Mouse (Mus musculus) MEL (cell line): ENCODE results near the gene Tfdp2. TPM values are rescaled to one million over a fixed set of nuclear protein-coding genes. Genes with fewer than 3 reads are reported as not detected.

Source experiments
- DNase-seq: peaks from one replicate; pipeline ENCODE4 v3.0.0; 2011; ENCODE audit warnings: low read depth, low spot score
- H3K27ac ChIP-seq: 2 replicates; pipeline ENCODE4 v1.5.1; 2012; ENCODE audit warnings: low read depth, mild to moderate bottlenecking, control low read depth, low read length, moderate library complexity; ENCODE audit not compliant: control insufficient read depth
- H3K27me3 ChIP-seq, 2 experiments: fragments of 150-350 bp in 1 of 2; sonication (generic) in 1 of 2; 2 replicates each; pipeline ENCODE4 v1.6.1; 2012; ENCODE audit warnings: low read length in 2 of 2, mild to moderate bottlenecking in 2 of 2, improper control_type of control experiment in 1 of 2, moderate library complexity in 1 of 2; ENCODE audit not compliant: insufficient read depth in 2 of 2, control insufficient read depth in 1 of 2
- H3K36me3 ChIP-seq, 2 experiments: 2 replicates each; pipeline ENCODE4 v1.6.1; 2012 to 2014; ENCODE audit warnings: low read length in 2 of 2, improper control_type of control experiment in 1 of 2, inconsistent platforms in 1 of 2, mild to moderate bottlenecking in 1 of 2; ENCODE audit not compliant: insufficient read depth in 2 of 2, control insufficient read depth in 1 of 2
- H3K4me1 ChIP-seq, 2 experiments: fragments of 150-350 bp in 1 of 2; sonication (generic) in 1 of 2; 2 replicates each; pipeline ENCODE4 v1.6.1; 2012; ENCODE audit warnings: low read length in 2 of 2, improper control_type of control experiment in 1 of 2, mild to moderate bottlenecking in 1 of 2; ENCODE audit not compliant: insufficient read depth in 2 of 2, control insufficient read depth in 1 of 2
- H3K4me3 ChIP-seq, 2 experiments: fragments of 150-350 bp in 1 of 2; sonication (generic) in 1 of 2; 2 replicates each; pipeline ENCODE4 v1.5.1; 2012; ENCODE audit warnings: low read depth in 2 of 2, low read length in 2 of 2, mild to moderate bottlenecking in 2 of 2, moderate library complexity in 2 of 2, control low read depth in 1 of 2, improper control_type of control experiment in 1 of 2; ENCODE audit not compliant: control insufficient read depth in 1 of 2, insufficient read depth in 1 of 2
- H3K79me2 ChIP-seq: 2 replicates; pipeline ENCODE4 v1.6.1; 2012; ENCODE audit warnings: mild to moderate bottlenecking, low read length, moderate library complexity; ENCODE audit not compliant: control insufficient read depth, poor library complexity, insufficient read depth
- H3K9ac ChIP-seq: 2 replicates; pipeline ENCODE4 v1.6.1; 2012; ENCODE audit warnings: low read depth, mild to moderate bottlenecking, control low read depth, low read length, moderate library complexity; ENCODE audit not compliant: control insufficient read depth, poor library complexity, severe bottlenecking
- H3K9me3 ChIP-seq: fragments of 150-350 bp; sonication (generic); replicated peaks from 2 replicates; pipeline ENCODE4 v1.6.1; 2012; ENCODE audit warnings: mild to moderate bottlenecking, low read length, improper control_type of control experiment, moderate library complexity; ENCODE audit not compliant: insufficient read depth
- BHLHE40 ChIP-seq: IDR thresholded peaks from 2 replicates; pipeline ENCODE4 v1.6.1; 2012; ENCODE audit warnings: low read depth, mild to moderate bottlenecking, inconsistent platforms, low read length, improper control_type of control experiment, borderline replicate concordance
- CTCF ChIP-seq, 3 experiments: IDR thresholded peaks in 2 of 3; conservative IDR thresholded peaks in 1 of 3; 2 replicates each; pipeline ENCODE4 v1.5.1; 2011 to 2012; ENCODE audit warnings: low read length in 3 of 3, low read depth in 2 of 3, mild to moderate bottlenecking in 2 of 3, improper control_type of control experiment in 1 of 3, inconsistent platforms in 1 of 3, mixed read lengths in 1 of 3, moderate library complexity in 1 of 3; ENCODE audit not compliant: control insufficient read depth in 1 of 3, insufficient read depth in 1 of 3, poor library complexity in 1 of 3, severe bottlenecking in 1 of 3
- ELF1 ChIP-seq: IDR thresholded peaks from 2 replicates; pipeline ENCODE4 v1.6.1; 2014; ENCODE audit warnings: low read depth, mild to moderate bottlenecking, inconsistent platforms, low read length, improper control_type of control experiment, moderate library complexity
- EP300 ChIP-seq, 2 experiments: IDR thresholded peaks; 2 replicates each; pipeline ENCODE4 v1.6.1; 2011; ENCODE audit warnings: improper control_type of control experiment in 2 of 2, low read length in 2 of 2, low read depth in 1 of 2, mild to moderate bottlenecking in 1 of 2
- GABPA ChIP-seq: IDR thresholded peaks from 2 replicates; pipeline ENCODE4 v1.6.1; 2012; ENCODE audit warnings: low read depth, mild to moderate bottlenecking, inconsistent platforms, low read length, improper control_type of control experiment, moderate library complexity
- GATA1 ChIP-seq: IDR thresholded peaks from 2 replicates; pipeline ENCODE4 v1.6.1; 2011; ENCODE audit warnings: low read depth, low read length, improper control_type of control experiment
- JUND ChIP-seq: IDR thresholded peaks from 2 replicates; pipeline ENCODE4 v1.6.1; 2011; ENCODE audit warnings: low read depth, mild to moderate bottlenecking, improper control_type of control experiment, low read length
- KAT2A ChIP-seq: conservative IDR thresholded peaks from 2 replicates; pipeline ENCODE4 v1.6.1; 2012; ENCODE audit warnings: low read depth, low read length, improper control_type of control experiment, inconsistent platforms
- MAFK ChIP-seq: IDR thresholded peaks from 2 replicates; pipeline ENCODE4 v1.6.1; 2011; ENCODE audit warnings: low read depth, mild to moderate bottlenecking, low read length, improper control_type of control experiment, borderline replicate concordance
- MAX ChIP-seq: IDR thresholded peaks from 2 replicates; pipeline ENCODE4 v1.6.1; 2011; ENCODE audit warnings: low read length, improper control_type of control experiment
- MAZ ChIP-seq: IDR thresholded peaks from 2 replicates; pipeline ENCODE4 v1.6.1; 2012; ENCODE audit warnings: low read depth, mild to moderate bottlenecking, inconsistent platforms, low read length, improper control_type of control experiment
- MEF2A ChIP-seq: IDR thresholded peaks from 2 replicates; pipeline ENCODE4 v1.6.1; 2014; ENCODE audit warnings: low read depth, mild to moderate bottlenecking, inconsistent platforms, low read length, improper control_type of control experiment; ENCODE audit not compliant: poor library complexity, insufficient replicate concordance, severe bottlenecking; ENCODE audit errors: extremely low read depth
- MYB ChIP-seq: IDR thresholded peaks from 2 replicates; pipeline ENCODE4 v1.6.1; 2011; ENCODE audit warnings: mild to moderate bottlenecking, low read depth, low read length, improper control_type of control experiment
- NELFE ChIP-seq: IDR thresholded peaks from 2 replicates; pipeline ENCODE4 v1.6.1; 2011; ENCODE audit warnings: low read depth, low read length, improper control_type of control experiment
- NRF1 ChIP-seq: IDR thresholded peaks from 2 replicates; pipeline ENCODE4 v1.6.1; 2014; ENCODE audit warnings: low read depth, mild to moderate bottlenecking, inconsistent platforms, low read length, improper control_type of control experiment, moderate library complexity; ENCODE audit not compliant: poor library complexity, insufficient read depth, severe bottlenecking
- POLR2A ChIP-seq, 2 experiments: IDR thresholded peaks; 2 replicates each; pipeline ENCODE4 v1.6.1; 2011 to 2012; ENCODE audit warnings: low read length in 2 of 2, mild to moderate bottlenecking in 2 of 2, control low read depth in 1 of 2, improper control_type of control experiment in 1 of 2, low read depth in 1 of 2, moderate library complexity in 1 of 2; ENCODE audit not compliant: control insufficient read depth in 1 of 2, insufficient read depth in 1 of 2, poor library complexity in 1 of 2
- POLR2AphosphoS5 ChIP-seq: IDR thresholded peaks from 2 replicates; pipeline ENCODE4 v1.6.1; 2012; ENCODE audit warnings: low read depth, borderline replicate concordance, mild to moderate bottlenecking, inconsistent platforms, low read length, moderate library complexity, mixed read lengths
- RCOR1 ChIP-seq: IDR thresholded peaks from 2 replicates; pipeline ENCODE4 v1.6.1; 2012; ENCODE audit warnings: low read depth, mild to moderate bottlenecking, inconsistent platforms, low read length, improper control_type of control experiment
- SIN3A ChIP-seq: IDR thresholded peaks from 2 replicates; pipeline ENCODE4 v1.6.1; 2012; ENCODE audit warnings: low read length, improper control_type of control experiment, inconsistent platforms
- SMC3 ChIP-seq: IDR thresholded peaks from 2 replicates; pipeline ENCODE4 v1.6.1; 2011; ENCODE audit warnings: low read depth, low read length, improper control_type of control experiment
- TAL1 ChIP-seq: IDR thresholded peaks from 2 replicates; pipeline ENCODE4 v1.6.1; 2012; ENCODE audit warnings: mild to moderate bottlenecking, inconsistent platforms, low read length, moderate library complexity, mixed read lengths
- TCF12 ChIP-seq: IDR thresholded peaks from 2 replicates; pipeline ENCODE4 v1.6.1; 2014; ENCODE audit warnings: low read depth, mild to moderate bottlenecking, inconsistent platforms, low read length, improper control_type of control experiment, moderate library complexity
- USF1 ChIP-seq: IDR thresholded peaks from 2 replicates; pipeline ENCODE4 v1.6.1; 2014; ENCODE audit warnings: low read depth, mild to moderate bottlenecking, inconsistent platforms, low read length, improper control_type of control experiment, moderate library complexity
- USF2 ChIP-seq, 2 experiments: IDR thresholded peaks; 2 replicates each; pipeline ENCODE4 v1.6.1; 2011 to 2012; ENCODE audit warnings: improper control_type of control experiment in 2 of 2, low read length in 2 of 2, borderline replicate concordance in 1 of 2, inconsistent platforms in 1 of 2, low read depth in 1 of 2, mild to moderate bottlenecking in 1 of 2; ENCODE audit not compliant: insufficient read depth in 1 of 2
- ZC3H11A ChIP-seq: IDR thresholded peaks from 2 replicates; pipeline ENCODE4 v1.6.1; 2012; ENCODE audit warnings: low read depth, mild to moderate bottlenecking, inconsistent platforms, low read length, improper control_type of control experiment
- ZKSCAN1 ChIP-seq: IDR thresholded peaks from 2 replicates; pipeline ENCODE4 v1.6.1; 2012; ENCODE audit warnings: low read depth, mild to moderate bottlenecking, inconsistent platforms, low read length, improper control_type of control experiment, moderate library complexity
- ZMIZ1 ChIP-seq: IDR thresholded peaks from 2 replicates; pipeline ENCODE4 v1.6.1; 2012; ENCODE audit warnings: low read depth, mild to moderate bottlenecking, inconsistent platforms, low read length, improper control_type of control experiment, moderate library complexity
- ZNF384 ChIP-seq: IDR thresholded peaks from 2 replicates; pipeline ENCODE4 v1.6.1; 2012; ENCODE audit warnings: low read depth, mild to moderate bottlenecking, inconsistent platforms, low read length, improper control_type of control experiment
- polyA plus RNA-seq, 2 experiments: library from polyadenylated mRNA; stranded (reverse) in 1 of 2; unstranded in 1 of 2; fragments of >175 nt in 1 of 2; fragments of >200 nt in 1 of 2; gene quantifications; 2 replicates each; pipeline versions ENCODE4 v1.2.1 to v1.2.4; 2012; ENCODE audit warnings: low replicate concordance in 2 of 2, low read depth in 1 of 2; ENCODE audit not compliant: insufficient read length in 2 of 2, insufficient read depth in 1 of 2, missing spikeins in 1 of 2
- total RNA-seq: library from RNA; depleted of rRNA; stranded (reverse); fragments of 300-350 nt; gene quantifications from 2 replicates; pipeline ENCODE4 v1.2.3, GENCODE M21; 2012

The Tfdp2 gene
- total and polyA plus RNA-seq, 3 experiments: 7.7 to 15.4 TPM; not detected in 1

GRCm38 (mm10) chr9:96238286-96238685, 42.2 kb downstream of the Tfdp2 start:
- TF ChIP-seq ZMIZ1 (no peak), ELF1 (no peak), EP300 (IDR thresholded peaks at IDR 0.05; ENCODE audit: low read depth in 1 of 2, low read length in 2 of 2) (no peak), SMC3 (no peak), SIN3A (no peak), TCF12 (no peak), NELFE (no peak), GATA1 (no peak), BHLHE40 (no peak), ZNF384 (no peak), MYB (no peak), MAZ (no peak)
- Histone ChIP-seq H3K9ac (no peak overlapping the region), H3K9me3 (no peaks in the 10 kb centered on the region), H3K79me2 (no peaks in the 10 kb centered on the region), H3K4me3 (no peak overlapping the region), H3K27ac (no peak overlapping the region), H3K36me3 (peaks cover 0 to 8% of the 10 kb centered on the region in 2 experiments; a peak in 2 of 4 replicates), H3K4me1 (peaks cover 5 to 9% of the 10 kb centered on the region in 2 experiments; a peak in 3 of 4 replicates), H3K27me3 (no peaks in the 10 kb centered on the region)
- DNase-seq: no peak

DNA sequence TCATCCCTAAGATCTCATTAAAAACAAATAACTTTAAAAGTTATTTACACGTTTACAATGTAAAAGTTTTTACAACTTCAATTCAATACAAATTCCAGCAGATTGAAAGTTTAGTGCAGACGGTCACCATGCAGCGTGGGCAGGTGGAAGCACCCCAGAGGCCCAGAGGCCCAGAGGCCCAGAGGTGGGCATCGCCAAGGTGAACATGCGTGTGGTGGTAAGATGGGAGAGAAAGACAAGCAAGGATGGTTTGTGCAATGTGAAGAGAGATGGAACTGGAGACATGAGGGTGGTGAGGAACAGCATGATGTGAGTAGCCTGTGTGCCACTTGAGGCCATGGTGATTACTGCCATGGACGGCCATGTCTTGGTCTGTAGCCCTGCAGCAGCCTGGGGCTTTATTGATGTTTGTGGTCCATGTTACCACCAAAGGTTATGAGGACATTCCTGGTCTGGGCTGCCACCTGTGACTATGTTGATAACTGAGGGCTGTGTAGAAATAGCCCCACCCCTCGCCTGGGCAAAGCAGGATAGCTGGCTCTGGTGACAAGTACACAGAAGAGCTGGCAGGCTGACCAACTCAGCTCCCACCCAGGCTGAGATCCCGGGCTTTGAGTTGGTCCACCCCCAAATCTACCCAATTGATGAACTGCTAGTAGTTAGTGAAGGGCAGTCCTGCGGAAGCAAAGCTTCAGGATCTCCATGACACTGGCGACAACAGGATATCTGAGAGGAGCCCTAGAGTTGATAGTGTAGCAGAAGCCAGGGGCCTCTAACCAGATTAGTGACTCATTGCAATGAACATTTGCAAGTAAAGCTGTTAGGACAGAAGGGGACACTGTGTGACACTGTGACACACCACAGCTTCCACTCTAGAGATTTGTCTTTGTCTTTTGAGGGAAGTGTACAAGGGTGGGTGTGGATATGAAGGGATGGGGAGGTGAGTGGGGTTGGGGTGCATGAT, 45.3 kb downstream of the Tfdp2 start:
- H3K9ac ChIP-seq: no peak overlapping the region
- no peak overlapping the region for H3K27ac ChIP-seq
- peaks cover 0 to 11% of the 10 kb centered on the region in 2 experiments; a peak in 2 of 4 replicates for H3K36me3 ChIP-seq
- H3K9me3 ChIP-seq: no peaks in the 10 kb centered on the region
- no peak overlapping the region for H3K4me3 ChIP-seq
- H3K27me3 ChIP-seq: no peaks in the 10 kb centered on the region
- peaks cover 5 to 17% of the 10 kb centered on the region in 2 experiments; a peak in 3 of 4 replicates for H3K4me1 ChIP-seq
- DNase-seq: peak; percentile 73
- no peaks in the 10 kb centered on the region for H3K79me2 ChIP-seq
- TF ChIP-seq ZKSCAN1 (no peak), JUND (no peak), RCOR1 (no peak), KAT2A (no peak), USF1 (no peak), CTCF (IDR thresholded peaks at IDR 0.05 in 2 of 3, conservative IDR thresholded peaks at IDR 0.05 in 1 of 3; ENCODE audit: control insufficient read depth in 1 of 3, insufficient read depth in 1 of 3, low read depth in 2 of 3, low read length in 3 of 3, poor library complexity in 1 of 3, severe bottlenecking in 1 of 3) (no peak), MAX (no peak), ELF1 (no peak), USF2 (IDR thresholded peaks at IDR 0.05; ENCODE audit: borderline replicate concordance in 1 of 2, insufficient read depth in 1 of 2, low read depth in 1 of 2, low read length in 2 of 2) (no peak), POLR2AphosphoS5 (no peak), TCF12 (peak; percentile 0; the same call in 1 of the 2 replicates), POLR2A (IDR thresholded peaks at IDR 0.05; ENCODE audit: control insufficient read depth in 1 of 2, insufficient read depth in 1 of 2, low read depth in 1 of 2, low read length in 2 of 2, poor library complexity in 1 of 2) (no peak), ZMIZ1 (no peak), MEF2A (no peak), MAZ (no peak), TAL1 (peak; percentile 26; the same call in 1 of the 2 replicates), NELFE (no peak), MAFK (no peak), EP300 (IDR thresholded peaks at IDR 0.05; ENCODE audit: low read depth in 1 of 2, low read length in 2 of 2) (peak in 1 of 2 experiments; percentile 29; a peak in 2 of 4 replicates), SMC3 (no peak), NRF1 (no peak), GABPA (no peak), ZC3H11A (no peak)
